Comparison of ENCODE assay signal across 14 mouse cellular contexts in the genomic region with DNA sequence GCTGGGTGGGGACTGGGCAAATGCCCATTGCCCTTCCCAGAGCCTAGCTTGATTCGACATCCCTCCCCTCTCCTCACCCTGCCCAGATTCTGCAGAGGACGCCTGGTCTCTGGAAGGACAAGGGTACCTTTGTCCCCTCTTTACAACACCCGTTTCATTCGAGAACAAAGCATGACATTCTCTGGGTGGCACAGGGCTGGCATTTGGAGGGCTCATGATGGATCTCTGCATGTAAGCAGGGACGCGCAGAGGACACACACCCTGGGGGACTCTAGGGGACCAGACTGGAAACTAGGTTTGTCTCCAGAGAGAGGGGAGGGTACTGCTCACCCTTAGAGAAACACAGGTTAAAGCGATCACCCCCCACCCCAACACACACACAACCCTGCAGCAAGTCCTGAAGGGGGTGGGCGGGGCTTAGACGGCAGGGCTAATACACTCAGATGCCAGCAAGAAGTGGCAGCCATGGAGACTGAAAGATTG. TPM values are rescaled to one million over a fixed set of nuclear protein-coding genes. Genes with fewer than 3 reads are reported as not detected.
DNase-seq lines count a peak whose midpoint lies in the region; ATAC-seq lines count a peak whose summit lies in the region.
"Had no signal": no experiment of that assay in that cellular context is flagged by ENCODE, and none has a peak within 500 bp of the region (broad histone marks: within the 10 kb centered on the region; RNA-seq: fewer than 3 reads in every experiment).

No protein-coding gene starts in this region.

- 77% methylated on average over 9 of the region's 9 CpGs for WGBS in stomach, embryonic 16.5 days
- 74% methylated on average over 9 of the region's 9 CpGs for WGBS in heart, embryonic 11.5 days (ENCODE audit: insufficient replicate concordance)

- ATAC-seq in stomach, embryonic 16.5 days (ENCODE audit: insufficient read depth, low FRiP score), result peak; percentile 15; the same call in 1 of the 2 replicates
- ATAC-seq in heart, embryonic 11.5 days (replicated peaks; ENCODE audit: insufficient number of reproducible peaks, low FRiP score, low TSS enrichment), result no peak

- no peaks in the 10 kb centered on the region for H3K4me1 ChIP-seq in stomach, embryonic 16.5 days (ENCODE audit: control insufficient read depth, insufficient read depth, low read length)
- H3K4me1 ChIP-seq in heart, embryonic 11.5 days (ENCODE audit: control insufficient read depth, insufficient read depth, low read length), result no peaks in the 10 kb centered on the region
- H3K4me1 ChIP-seq: liver, embryonic 15.5 days had no signal

- no peaks in the 10 kb centered on the region for H3K27me3 ChIP-seq in stomach, embryonic 16.5 days (ENCODE audit: control insufficient read depth, insufficient read depth, low read length)
- H3K27me3 ChIP-seq in heart, embryonic 11.5 days (ENCODE audit: control insufficient read depth, insufficient read depth, low read length), result no peaks in the 10 kb centered on the region
- H3K27me3 ChIP-seq: liver, embryonic 15.5 days had no signal

- no peak overlapping the region for H3K4me3 ChIP-seq in stomach, embryonic 16.5 days (replicated peaks; ENCODE audit: low read length)
- H3K4me3 ChIP-seq in heart, embryonic 11.5 days (ENCODE audit: low read depth, low read length), result no peak overlapping the region
- H3K4me3 ChIP-seq: liver, embryonic 15.5 days; megakaryocyte, embryonic 14.5 days had no signal

- H3K4me2 ChIP-seq in stomach, embryonic 16.5 days (ENCODE audit: low read depth, low read length), result no peak overlapping the region
- H3K4me2 ChIP-seq in heart, embryonic 11.5 days, result no peak overlapping the region
- H3K4me2 ChIP-seq: liver, embryonic 15.5 days had no signal

- peak; percentile 45 to 47 for DNase-seq in frontal cortex, adult 2 months (ENCODE audit: extremely low spot score in 1 of 2, low spot score in 1 of 2)
- DNase-seq in frontal cortex, postnatal 25 days (ENCODE audit: low spot score in 2 of 2), result no peak
- DNase-seq in right cerebral cortex, postnatal 4 days, result peak; percentile 27
- DNase-seq in right cerebral cortex, postnatal 25 days, result no peak
- peak; percentile 43 to 56 for DNase-seq in layer of hippocampus, postnatal 36 days
- DNase-seq in ovary, postnatal 36 days (ENCODE audit: low spot score), result no peak
- DNase-seq: adrenal gland, postnatal 14 days; cerebellum, postnatal 14 days; heart, adult 11 months had no signal

- no peak overlapping the region for H3K27ac ChIP-seq in stomach, embryonic 16.5 days (ENCODE audit: low read length)
- no peak overlapping the region for H3K27ac ChIP-seq in heart, embryonic 11.5 days (ENCODE audit: low read depth, low read length)
- H3K27ac ChIP-seq: liver, embryonic 15.5 days had no signal

- H3K9ac ChIP-seq in stomach, embryonic 16.5 days (ENCODE audit: low read length), result no peak overlapping the region
- H3K9ac ChIP-seq in heart, embryonic 11.5 days (ENCODE audit: low read depth, low read length), result no peak overlapping the region
- H3K9ac ChIP-seq: liver, embryonic 15.5 days had no signal

- H3K36me3 ChIP-seq in stomach, embryonic 16.5 days (ENCODE audit: control insufficient read depth, insufficient read depth, low read length), result peaks cover 14% of the 10 kb centered on the region
- peaks cover 13% of the 10 kb centered on the region for H3K36me3 ChIP-seq in heart, embryonic 11.5 days (ENCODE audit: control insufficient read depth, insufficient read depth, low read length)
- H3K36me3 ChIP-seq: liver, embryonic 15.5 days had no signal

- no peaks in the 10 kb centered on the region for H3K9me3 ChIP-seq in stomach, embryonic 16.5 days (replicated peaks; ENCODE audit: control insufficient read depth, low read length)
- no peaks in the 10 kb centered on the region for H3K9me3 ChIP-seq in heart, embryonic 11.5 days (replicated peaks; ENCODE audit: control insufficient read depth, low read length)
- H3K9me3 ChIP-seq: liver, embryonic 15.5 days; megakaryocyte, embryonic 14.5 days had no signal

RNA-seq across cellular contexts. Expression of a gene that starts 46.4 kb away (rescaled TPM):
- polyA plus RNA-seq in frontal cortex, adult 2 months (2012; rRNA removed), result 72.4 and 72.6 TPM in 2 replicates
- total RNA-seq in layer of hippocampus, postnatal 36 days (2021), result 100 to 1,000 TPM in 1 of 2 experiments, 10 to 100 TPM in 1; 96.7 to 105 TPM
- 2.9 and 3.5 TPM in 2 replicates for polyA plus RNA-seq in stomach, embryonic 16.5 days (2015; fragmentation: Nextera tagmentation; extraction: Ambion mirVana)
- 1.7 and 2.2 TPM in 2 replicates for polyA plus RNA-seq in heart, embryonic 11.5 days (2014; fragmentation: Nextera tagmentation; extraction: Ambion mirVana)

RNA-seq across cellular contexts. Expression of a gene that starts 49.3 kb away (rescaled TPM):
- polyA plus RNA-seq in frontal cortex, adult 2 months (2012; rRNA removed), result 43.3 and 44.4 TPM in 2 replicates
- total RNA-seq in layer of hippocampus, postnatal 36 days (2021), result 10 to 100 TPM; 28.4 to 31.3 TPM
- 70.5 and 75.0 TPM in 2 replicates for polyA plus RNA-seq in stomach, embryonic 16.5 days (2015; fragmentation: Nextera tagmentation; extraction: Ambion mirVana)
- polyA plus RNA-seq in heart, embryonic 11.5 days (2014; fragmentation: Nextera tagmentation; extraction: Ambion mirVana), result 49.0 and 55.7 TPM in 2 replicates

RNA-seq across cellular contexts. Expression of a gene that starts 54.1 kb away (rescaled TPM):
- polyA plus RNA-seq in frontal cortex, adult 2 months (2012; rRNA removed), result 0.38 and 0.40 TPM in 2 replicates
- total RNA-seq in layer of hippocampus, postnatal 36 days (2021), result 1 to 10 TPM; 5.1 to 5.2 TPM
- polyA plus RNA-seq in stomach, embryonic 16.5 days (2015; fragmentation: Nextera tagmentation; extraction: Ambion mirVana), result 0.10 TPM in 1 of 2 replicates, not detected in the other
- not detected in 2 replicates for polyA plus RNA-seq in heart, embryonic 11.5 days (2014; fragmentation: Nextera tagmentation; extraction: Ambion mirVana)
- total RNA-seq: adrenal gland, postnatal 14 days; hematopoietic stem cell, adult 5-6 weeks had no signal
- polyA plus RNA-seq: liver, embryonic 15.5 days had no signal

Comparison
In these comparisons a context has a peak if more than half of its experiments do, and no peak if none do; other contexts are left out.
1. DNase-seq: peak in frontal cortex, adult 2 months (2 of 2), right cerebral cortex, postnatal 4 days (single experiment) and layer of hippocampus, postnatal 36 days (2 of 2); none in frontal cortex, postnatal 25 days (0 of 2), right cerebral cortex, postnatal 25 days (single experiment) and ovary, postnatal 36 days (single experiment).
2. RNA of a gene that starts 46.4 kb away (polyA plus RNA-seq): 72.4 to 72.6 TPM in frontal cortex, adult 2 months; 2.9 to 3.5 TPM in stomach, embryonic 16.5 days and 1.7 to 2.2 TPM in heart, embryonic 11.5 days; every median in the first group is over 10 times any median in the second.